Mouse (Mus musculus) 3134 (cell line): Measurements from ENCODE around the gene Fshb.

Experiments
- DNase-seq: peaks from one replicate; pipeline ENCODE4 v3.0.0-alpha.2; 2011; ENCODE audit warnings: low spot score; ENCODE audit not compliant: insufficient read length; ENCODE audit errors: extremely low read depth

Fshb gene

GRCm38 (mm10) chr2:107059556-107059955, at the start of gene Fshb:
Gene Fshb (minus strand): TSS chr2:107059656.
- DNase-seq, result no peak

- no peak for DNase-seq
Observed at GRCm38 (mm10) chr2:107084256-107084655, 24.8 kb upstream of the Fshb start.

GRCm38 (mm10) chr2:107083071-107083885, 23.8 kb upstream of the Fshb start:
- DNase-seq, result no peak

- no peak for DNase-seq
Observed at GRCm38 (mm10) chr2:107063260-107063659, 3.8 kb upstream of the Fshb start.

GRCm38 (mm10) chr2:107045955-107046354, 13.5 kb downstream of the Fshb start:
- no peak for DNase-seq

- peak; percentile 11 for DNase-seq
Observed at GRCm38 (mm10) chr2:107040816-107041215, 18.6 kb downstream of the Fshb start.

GRCm38 (mm10) chr2:107035980-107036379, 23.5 kb downstream of the Fshb start:
- no peak for DNase-seq

GRCm38 (mm10) chr2:107024694-107025093, 34.8 kb downstream of the Fshb start:
- no peak for DNase-seq

- no peak for DNase-seq
Observed at GRCm38 (mm10) chr2:107022713-107023112, 36.7 kb downstream of the Fshb start.

- DNase-seq, result no peak
Observed at GRCm38 (mm10) chr2:107019331-107019730, 40.1 kb downstream of the Fshb start.

- DNase-seq, result peak; percentile 40
Observed at GRCm38 (mm10) chr2:107013161-107013560, 46.3 kb downstream of the Fshb start.

GRCm38 (mm10) chr2:107012318-107012717, 47.1 kb downstream of the Fshb start:
- no peak for DNase-seq

GRCm38 (mm10) chr2:107010160-107010559, 49.3 kb downstream of the Fshb start:
- no peak for DNase-seq

GRCm38 (mm10) chr2:107006378-107006777, 53.1 kb downstream of the Fshb start:
- DNase-seq, result no peak
